Mouse (Mus musculus) forebrain, embryonic 14.5 days (tissue): Measurements from ENCODE around the gene Mfsd4b3. TPM values are rescaled to one million over a fixed set of nuclear protein-coding genes. Genes with fewer than 3 reads are reported as not detected.
"Not testable (repeated sequence)": the region's sequence is repeated elsewhere in the genome, so short reads cannot be mapped to it uniquely, and the experiment has no call there.

ENCODE experiments used
- ATAC-seq: fragments of 200-750 bp; cut with Nextera tagmentation; 2 replicates; pipeline ENCODE4 v1.8.0; 2017; ENCODE audit warnings: mild to moderate bottlenecking, moderate library complexity
- DNase-seq: peaks from one replicate; pipeline ENCODE4 v3.0.0-alpha.2; 2015; ENCODE audit warnings: low spot score
- H3K27ac ChIP-seq: fragments of 300-500 bp; sonication (generic); 2 replicates; pipeline ENCODE4 v1.5.1; 2014; ENCODE audit warnings: low read depth, mild to moderate bottlenecking, control low read depth, low read length, moderate library complexity
- H3K27me3 ChIP-seq: fragments of 300-500 bp; sonication (generic); replicated peaks from 2 replicates; pipeline ENCODE4 v1.6.1; 2014; ENCODE audit warnings: low read length, control low read depth, mixed read lengths; ENCODE audit not compliant: control insufficient read depth, insufficient read depth
- H3K36me3 ChIP-seq: fragments of 300-500 bp; sonication (generic); 2 replicates; pipeline ENCODE4 v1.6.1; 2014; ENCODE audit warnings: low read length, control low read depth; ENCODE audit not compliant: control insufficient read depth, insufficient read depth
- H3K4me1 ChIP-seq: fragments of 300-500 bp; sonication (generic); 2 replicates; pipeline ENCODE4 v1.6.1; 2014; ENCODE audit warnings: antibody characterized with exemption, low read length, control low read depth; ENCODE audit not compliant: control insufficient read depth, insufficient read depth
- H3K4me2 ChIP-seq: fragments of 300-500 bp; sonication (generic); 2 replicates; pipeline ENCODE4 v1.6.1; 2014; ENCODE audit warnings: mild to moderate bottlenecking, control low read depth, low read length
- H3K4me3 ChIP-seq: fragments of 300-500 bp; sonication (generic); 2 replicates; pipeline ENCODE4 v1.5.1; 2014; ENCODE audit warnings: low read depth, low read length, control low read depth
- H3K9ac ChIP-seq: fragments of 300-500 bp; sonication (generic); 2 replicates; pipeline ENCODE4 v1.6.1; 2014; ENCODE audit warnings: mild to moderate bottlenecking, low read length, control low read depth, moderate library complexity
- H3K9me3 ChIP-seq: fragments of 300-500 bp; sonication (generic); replicated peaks from 2 replicates; pipeline ENCODE4 v1.6.1; 2016; ENCODE audit warnings: low read length, control low read depth, mixed read lengths; ENCODE audit not compliant: control insufficient read depth
- WGBS: fragments of 180-500 bp; shearing (Covaris S2); extraction: QIAGEN DNeasy Blood & Tissue Kit; methylation state at CpG from one replicate; pipeline ENCODE4 v1.1.7; 2014; 5-methylcytosine and 5-hydroxymethylcytosine counted together
- polyA plus RNA-seq: library from polyadenylated mRNA; unstranded; fragments of >200 nt; fragmentation: Nextera tagmentation; extraction: Ambion mirVana; gene quantifications from 2 replicates; pipeline ENCODE4 v1.2.1, GENCODE M21; 2014

Mfsd4b3 gene
- 0.12 and 0.15 TPM in 2 replicates for polyA plus RNA-seq

- H3K36me3 ChIP-seq, result no peaks in the 10 kb centered on the region
- H3K9me3 ChIP-seq, result no peaks in the 10 kb centered on the region
- H3K4me3 ChIP-seq, result peak within 1 kb of the TSS; percentile 45
- ATAC-seq (peak; percentile 100), DNase-seq (peak; percentile 97)
- under 1% methylated on average over 38 of the region's 38 CpGs for WGBS
- no peaks in the 10 kb centered on the region for H3K27me3 ChIP-seq
- H3K9ac ChIP-seq, result peak within 1 kb of the TSS; percentile 58
- no peak within 1 kb of the TSS for H3K27ac ChIP-seq
- peak within 1 kb of the TSS; percentile 94 for H3K4me2 ChIP-seq
- H3K4me1 ChIP-seq, result 0 out of 2 replicates have a peak, but pooled peaks cover 3% of the 10 kb centered on the region
Measured at GRCm38 (mm10) chr10:39959761-39960440, at the start of gene Mfsd4b3. Mfsd4b3 (minus strand) TSS chr10:39960153.

GRCm38 (mm10) chr10:40009591-40009990, 49.6 kb upstream of the Mfsd4b3 start:
- 82% methylated on average over 11 of the region's 11 CpGs for WGBS
- H3K27ac ChIP-seq, result no peak overlapping the region
- no peaks in the 10 kb centered on the region for H3K36me3 ChIP-seq
- no peak overlapping the region for H3K4me3 ChIP-seq
- no peak overlapping the region for H3K9ac ChIP-seq
- ATAC-seq, result no peak
- H3K4me2 ChIP-seq, result no peak overlapping the region
- DNase-seq, result no peak
- no peaks in the 10 kb centered on the region for H3K9me3 ChIP-seq
- no peaks in the 10 kb centered on the region for H3K4me1 ChIP-seq
- H3K27me3 ChIP-seq, result no peaks in the 10 kb centered on the region

GRCm38 (mm10) chr10:40008847-40009246, 48.9 kb upstream of the Mfsd4b3 start:
- H3K4me3 ChIP-seq, H3K4me1 ChIP-seq, DNase-seq, H3K27ac ChIP-seq, H3K27me3 ChIP-seq, H3K36me3 ChIP-seq, H3K9ac ChIP-seq, H3K4me2 ChIP-seq, H3K9me3 ChIP-seq, ATAC-seq: not testable (repeated sequence)
- 85% methylated on average over 4 of the region's 4 CpGs for WGBS

DNA sequence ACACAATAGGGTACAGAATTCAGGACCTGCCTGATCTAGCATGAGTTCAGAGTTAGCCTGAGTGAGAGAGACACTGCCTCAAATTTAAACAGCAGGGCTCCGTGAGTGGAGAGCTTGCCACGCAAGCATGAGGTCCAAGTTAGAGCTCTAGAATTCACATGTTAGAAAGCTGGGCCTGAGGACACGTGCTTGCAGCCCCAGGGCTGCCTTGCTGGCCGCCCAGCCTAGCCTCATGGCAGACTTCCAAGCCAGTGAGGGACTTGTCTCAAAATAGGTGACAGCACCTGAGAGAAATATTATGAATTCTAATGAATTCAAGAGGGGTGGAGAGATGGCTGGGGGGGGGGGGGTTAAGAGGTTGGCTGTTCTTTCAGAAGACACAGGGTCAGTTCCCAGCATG, 48.0 kb upstream of the Mfsd4b3 start:
- Histone ChIP-seq H3K36me3 (no peaks in the 10 kb centered on the region), H3K27ac (no peak overlapping the region), H3K4me1 (no peaks in the 10 kb centered on the region), H3K27me3 (no peaks in the 10 kb centered on the region), H3K9me3 (no peaks in the 10 kb centered on the region), H3K4me2 (no peak overlapping the region), H3K4me3 (no peak overlapping the region), H3K9ac (no peak overlapping the region)
- DNase-seq (no peak), ATAC-seq (no peak)
- WGBS, result 85% methylated on average over 4 of the region's 4 CpGs

DNA sequence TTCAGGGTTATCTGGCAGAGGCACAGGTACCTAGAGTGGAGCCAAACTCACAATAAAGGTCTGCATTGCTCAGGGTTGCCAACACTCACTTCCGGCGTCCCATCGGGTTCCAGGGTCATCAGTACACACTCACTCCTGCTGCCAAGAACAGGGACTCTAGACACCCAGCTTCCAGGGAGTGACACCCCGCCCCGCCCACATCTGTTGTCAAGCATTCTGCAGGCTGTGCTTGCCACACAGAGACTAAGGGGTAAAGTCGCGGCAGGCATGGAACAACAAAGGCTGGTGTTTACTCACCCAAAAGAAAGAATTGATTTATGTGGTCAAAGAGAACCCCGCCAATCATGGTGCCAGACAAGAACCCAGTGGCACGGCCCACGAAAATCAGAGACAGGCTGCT, 47.0 kb upstream of the Mfsd4b3 start:
- Histone ChIP-seq H3K4me1 (no peaks in the 10 kb centered on the region), H3K4me3 (no peak overlapping the region), H3K36me3 (no peaks in the 10 kb centered on the region), H3K27me3 (no peaks in the 10 kb centered on the region), H3K9ac (no peak overlapping the region), H3K9me3 (no peaks in the 10 kb centered on the region), H3K27ac (no peak overlapping the region), H3K4me2 (no peak overlapping the region)
- ATAC-seq (peak; percentile 46; the same call in 1 of the 2 replicates), DNase-seq (peak; percentile 16)
- WGBS, result 34% methylated on average over 10 of the region's 10 CpGs

DNA sequence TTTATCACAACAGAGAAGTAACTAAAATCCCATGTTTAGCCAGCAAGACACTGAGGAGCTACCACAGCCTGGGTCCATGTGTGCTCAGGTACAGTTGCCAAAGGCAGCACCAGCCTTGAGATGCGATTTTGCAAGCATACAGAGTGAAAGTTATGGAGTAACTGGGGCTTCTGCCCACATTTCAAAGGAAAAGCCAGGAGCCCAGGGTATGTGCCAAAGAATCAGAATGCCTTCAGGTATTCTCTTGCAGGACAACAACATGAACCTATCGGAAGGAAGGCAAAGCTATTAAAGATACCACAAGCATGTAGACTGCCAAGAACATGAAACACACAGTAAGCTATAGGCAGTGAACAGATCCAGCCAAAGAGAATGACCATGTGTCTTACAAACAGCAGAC, 40.8 kb upstream of the Mfsd4b3 start:
- H3K4me3 ChIP-seq, result no peak overlapping the region
- H3K9me3 ChIP-seq, result no peaks in the 10 kb centered on the region
- DNase-seq (no peak), ATAC-seq (no peak)
- H3K4me1 ChIP-seq, result no peaks in the 10 kb centered on the region
- H3K36me3 ChIP-seq, result no peaks in the 10 kb centered on the region
- WGBS, result 99% methylated on average over 2 of the region's 2 CpGs
- H3K27me3 ChIP-seq, result no peaks in the 10 kb centered on the region
- H3K9ac ChIP-seq, result no peak overlapping the region
- no peak overlapping the region for H3K4me2 ChIP-seq
- H3K27ac ChIP-seq, result no peak overlapping the region

- H3K9ac ChIP-seq, result no peak overlapping the region
- H3K4me3 ChIP-seq, result no peak overlapping the region
- no peak overlapping the region for H3K27ac ChIP-seq
- ATAC-seq (no peak), DNase-seq (no peak)
- H3K4me1 ChIP-seq, result no peaks in the 10 kb centered on the region
- no peak overlapping the region for H3K4me2 ChIP-seq
- WGBS, result 79% methylated on average over 4 of the region's 4 CpGs
- no peaks in the 10 kb centered on the region for H3K36me3 ChIP-seq
- no peaks in the 10 kb centered on the region for H3K9me3 ChIP-seq
- no peaks in the 10 kb centered on the region for H3K27me3 ChIP-seq
Measured at GRCm38 (mm10) chr10:39991155-39991554, 31.2 kb upstream of the Mfsd4b3 start.

- Histone ChIP-seq H3K36me3 (no peaks in the 10 kb centered on the region), H3K4me1 (no peaks in the 10 kb centered on the region), H3K4me2 (no peak within 1 kb of the TSS), H3K4me3 (no peak within 1 kb of the TSS), H3K27ac (no peak within 1 kb of the TSS), H3K9ac (no peak within 1 kb of the TSS), H3K9me3 (no peaks in the 10 kb centered on the region), H3K27me3 (no peaks in the 10 kb centered on the region)
- no peak for DNase-seq
- ATAC-seq, result no peak
- 92% methylated on average over 12 of the region's 12 CpGs for WGBS
Measured at GRCm38 (mm10) chr10:39986466-39986865, 26.5 kb upstream of the Mfsd4b3 start, which contains the start of gene Mfsd4b5. Mfsd4b5 (minus strand) TSS chr10:39986646.

DNA sequence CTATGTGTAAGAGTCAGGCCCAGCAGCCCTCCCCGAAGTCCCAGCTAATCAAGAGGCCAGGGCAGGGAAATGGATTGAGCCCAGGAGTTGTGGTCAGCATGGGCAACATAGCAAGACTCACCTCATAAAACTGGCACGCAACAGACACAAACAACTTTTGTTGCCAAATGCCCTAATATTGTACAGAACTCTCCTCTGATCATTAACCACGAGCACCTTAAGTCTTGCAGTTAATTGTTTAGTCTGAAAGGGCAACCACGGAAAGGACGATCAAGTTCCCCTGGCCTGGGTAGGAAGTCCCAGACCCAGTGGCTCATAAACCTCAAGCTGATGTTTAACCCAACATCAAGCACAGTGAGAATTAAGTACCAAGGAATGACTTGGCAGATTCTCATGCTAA, 22.7 kb upstream of the Mfsd4b3 start:
- Histone ChIP-seq H3K36me3 (no peaks in the 10 kb centered on the region), H3K9ac (no peak overlapping the region), H3K9me3 (0 out of 2 replicates have a peak, but pooled peaks cover 7% of the 10 kb centered on the region), H3K4me1 (no peaks in the 10 kb centered on the region), H3K27me3 (no peaks in the 10 kb centered on the region), H3K4me2 (no peak overlapping the region), H3K4me3 (no peak overlapping the region), H3K27ac (no peak overlapping the region)
- ATAC-seq, result no peak
- DNase-seq, result no peak
- WGBS, result 77% methylated on average over 5 of the region's 5 CpGs
